Mouse (Mus musculus) olfactory bulb, adult 2 months (tissue): ENCODE results near the gene Serpinb3a.

ENCODE experiments used
- CTCF ChIP-seq: fragments of 200-500 bp; IDR thresholded peaks from 2 replicates; pipeline ENCODE4 v1.5.1; 2012; ENCODE audit warnings: low read depth, mild to moderate bottlenecking, low read length, moderate library complexity; ENCODE audit not compliant: insufficient read depth
- POLR2A ChIP-seq: fragments of 200-500 bp; IDR thresholded peaks from 2 replicates; pipeline ENCODE4 v1.6.1; 2012; ENCODE audit warnings: mild to moderate bottlenecking, low read depth, low read length, moderate library complexity; ENCODE audit not compliant: insufficient read depth

GRCm38 (mm10) chr1:107052203-107052602, at the start of gene Serpinb3a:
- TF ChIP-seq POLR2A = no peak
- no peak for TF ChIP-seq CTCF
